Mouse (Mus musculus) adrenal gland, adult 2 months (tissue): ENCODE measurements around the gene BC005537. TPM values are rescaled to one million over a fixed set of nuclear protein-coding genes. Genes with fewer than 3 reads are reported as not detected.

Experiments used
- DNase-seq: peaks from one replicate; pipeline ENCODE4 v3.0.0; 2021
- polyA plus RNA-seq: library from polyadenylated mRNA; depleted of rRNA; stranded (reverse); fragments of >200 nt; gene quantifications from 2 replicates; pipeline ENCODE4 v1.2.3, GENCODE M21; 2012; rRNA removed
- total RNA-seq, 2 experiments: library from RNA; stranded (reverse); gene quantifications; 2 replicates each; pipeline ENCODE4 v1.2.3; 2021

Gene BC005537
- total and polyA plus RNA-seq, 3 experiments, result 70.6 to 170 (median 161) TPM

GRCm38 (mm10) chr13:24844983-24845955, 43.8 kb downstream of the BC005537 start, which contains the start of gene D130043K22Rik:
Gene D130043K22Rik, plus strand, starts transcription at chr13:24845135.
- peak; percentile 82 for DNase-seq

DNA sequence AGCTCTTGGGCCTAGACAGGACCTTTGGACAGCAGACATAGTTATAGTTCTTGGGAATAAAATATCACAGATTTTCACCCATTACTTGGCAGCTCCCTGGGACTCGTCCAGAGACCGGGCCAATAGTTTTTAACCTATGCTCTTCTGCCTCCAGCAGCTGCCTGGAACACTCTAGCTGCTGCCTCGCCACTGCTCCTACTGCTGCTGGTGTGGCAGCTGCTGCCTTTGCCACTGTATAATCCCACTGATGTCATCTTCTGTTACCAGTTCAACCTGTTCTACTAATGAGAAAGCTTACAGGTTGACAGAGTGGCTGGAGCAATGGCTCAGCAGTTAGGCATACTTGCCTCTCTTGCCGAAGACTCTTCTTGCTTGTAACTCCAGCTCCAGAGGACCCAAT, 47.9 kb downstream of the BC005537 start:
- no peak for DNase-seq

DNA sequence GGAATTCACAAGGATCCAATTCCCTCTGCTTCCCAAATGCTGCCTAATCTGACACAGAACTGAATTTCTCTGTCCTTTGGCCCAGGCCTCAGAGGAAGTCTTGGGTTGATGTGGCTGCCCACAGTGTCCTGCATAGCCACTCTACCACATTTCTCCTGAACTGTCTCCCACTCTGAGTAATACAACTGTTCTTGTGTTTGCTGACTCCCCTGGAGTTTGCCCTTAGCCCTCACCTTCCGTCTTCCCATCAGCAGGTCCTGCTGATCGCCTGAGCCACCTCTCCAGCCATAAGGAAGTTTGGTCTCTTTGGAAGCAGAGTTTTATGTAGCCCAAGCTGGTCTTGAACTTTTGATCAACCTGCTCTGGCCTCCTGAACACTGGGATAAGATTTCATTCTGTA, 50.5 kb downstream of the BC005537 start:
- no peak for DNase-seq

GRCm38 (mm10) chr13:24852570-24852969, 51.1 kb downstream of the BC005537 start:
- no peak for DNase-seq

DNA sequence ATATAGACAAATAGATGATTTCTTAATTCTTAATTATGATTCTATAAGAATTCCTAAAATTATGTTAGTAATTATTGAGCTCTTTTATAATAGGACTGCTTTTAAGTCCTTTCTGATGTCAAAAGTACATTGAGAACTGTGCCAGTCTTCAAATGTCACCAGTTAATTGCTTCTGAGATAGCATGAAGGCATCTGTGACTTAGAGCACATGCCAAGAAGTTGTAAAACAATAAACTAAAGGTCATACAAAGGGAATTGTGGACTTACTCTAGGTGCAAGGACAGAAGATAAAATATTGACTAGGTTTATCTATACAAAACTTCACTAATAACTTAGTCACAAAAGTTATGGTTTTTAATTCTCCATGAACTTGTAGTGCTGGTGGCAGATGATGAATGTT, 57.7 kb downstream of the BC005537 start:
- DNase-seq, result no peak

DNA sequence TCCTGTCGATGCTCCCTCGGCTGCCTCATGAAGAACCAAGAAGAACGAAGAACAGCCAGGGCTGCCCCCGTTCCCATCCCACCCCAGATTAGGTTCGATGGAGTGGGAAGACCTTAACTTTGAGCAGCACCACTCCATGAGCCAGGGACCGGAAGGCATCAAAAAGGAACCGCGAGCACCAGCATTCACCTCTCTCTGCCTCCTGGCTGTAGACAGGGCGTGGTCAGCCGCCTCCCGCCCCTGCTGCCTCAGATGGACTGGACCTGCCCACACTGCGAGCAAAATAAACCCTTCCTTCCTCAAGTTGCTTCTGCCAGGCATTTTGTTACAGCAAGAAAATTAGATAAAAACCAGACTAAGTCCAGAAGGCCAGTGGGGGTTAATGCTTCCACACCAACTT, 59.6 kb downstream of the BC005537 start:
- no peak for DNase-seq

- DNase-seq, result peak; percentile 15
Observed at GRCm38 (mm10) chr13:24862021-24862420, 60.6 kb downstream of the BC005537 start.

DNA sequence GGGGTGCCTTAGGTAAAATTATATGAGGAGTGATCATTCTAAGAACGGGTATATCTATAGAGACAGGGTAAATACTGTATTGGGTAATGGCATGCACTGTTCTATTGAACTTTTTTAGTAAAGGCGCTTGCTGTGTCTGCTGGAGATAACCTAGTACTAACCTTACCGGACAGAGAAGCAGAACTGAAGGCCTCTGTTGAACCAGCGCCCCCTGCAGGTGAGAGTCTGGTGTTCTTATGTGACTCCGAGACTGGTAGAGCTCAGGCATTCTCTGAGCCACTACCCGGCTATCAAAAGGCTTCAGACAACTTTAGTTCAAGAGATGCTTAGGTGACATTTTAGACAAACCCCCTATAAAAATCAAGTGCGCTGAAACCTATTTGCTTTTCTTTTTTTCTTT, 61.1 kb downstream of the BC005537 start:
- DNase-seq, result peak; percentile 53

Other genes with a start within 250 kb of the BC005537 start
- 1 to 10 TPM; 4.6 to 5.7 TPM for gene Ripor2, start 219.5 kb upstream of the BC005537 start, total RNA-seq
- 0.92 and 2.3 TPM in 2 replicates for gene Ripor2, start 219.5 kb upstream of the BC005537 start, polyA plus RNA-seq
- gene Armh2, start 60.4 kb upstream of the BC005537 start, total RNA-seq, result not detected
- gene Armh2, start 60.4 kb upstream of the BC005537 start, polyA plus RNA-seq, result not detected in 2 replicates
- 10 to 100 TPM in 1 of 2 experiments, 1 to 10 TPM in 1; 4.4 to 12.1 TPM for gene Gmnn, start 39.7 kb upstream of the BC005537 start, total RNA-seq
- 0.85 TPM in 1 of 2 replicates, not detected in the other for gene Gmnn, start 39.7 kb upstream of the BC005537 start, polyA plus RNA-seq
- gene Acot13, start 29.9 kb downstream of the BC005537 start, total RNA-seq, result 10 to 100 TPM; 86.6 to 88.5 TPM
- 44.0 and 63.8 TPM in 2 replicates for gene Acot13, start 29.9 kb downstream of the BC005537 start, polyA plus RNA-seq
- gene Tdp2, start 30.0 kb downstream of the BC005537 start, total RNA-seq, result 10 to 100 TPM; 16.7 to 20.7 TPM
- 9.0 and 11.3 TPM in 2 replicates for gene Tdp2, start 30.0 kb downstream of the BC005537 start, polyA plus RNA-seq
- 1 to 10 TPM in 1 of 2 experiments, under 1 TPM in 1; 0.29 to 1.7 TPM for gene D130043K22Rik, start 43.5 kb downstream of the BC005537 start, total RNA-seq
- gene D130043K22Rik, start 43.5 kb downstream of the BC005537 start, polyA plus RNA-seq, result 0.20 and 0.31 TPM in 2 replicates
- gene Aldh5a1, start 136.0 kb downstream of the BC005537 start, total RNA-seq, result 10 to 100 TPM; 16.2 to 17.7 TPM
- 18.5 and 21.4 TPM in 2 replicates for gene Aldh5a1, start 136.0 kb downstream of the BC005537 start, polyA plus RNA-seq
- 1 to 10 TPM; 2.9 to 5.4 TPM for gene Gpld1, start 141.5 kb downstream of the BC005537 start, total RNA-seq
- gene Gpld1, start 141.5 kb downstream of the BC005537 start, polyA plus RNA-seq, result 1.6 and 1.9 TPM in 2 replicates
- 10 to 100 TPM; 56.9 to 78.0 TPM for gene Mrs2, start 218.7 kb downstream of the BC005537 start, total RNA-seq
- 18.4 and 22.6 TPM in 2 replicates for gene Mrs2, start 218.7 kb downstream of the BC005537 start, polyA plus RNA-seq